Mouse (Mus musculus) olfactory bulb, adult 2 months (tissue): ENCODE data around the gene Usp36.

Experiments used
- CTCF ChIP-seq: fragments of 200-500 bp; IDR thresholded peaks from 2 replicates; pipeline ENCODE4 v1.5.1; 2012; ENCODE audit warnings: low read depth, mild to moderate bottlenecking, low read length, moderate library complexity; ENCODE audit not compliant: insufficient read depth
- POLR2A ChIP-seq: fragments of 200-500 bp; IDR thresholded peaks from 2 replicates; pipeline ENCODE4 v1.6.1; 2012; ENCODE audit warnings: mild to moderate bottlenecking, low read depth, low read length, moderate library complexity; ENCODE audit not compliant: insufficient read depth

- TF ChIP-seq CTCF = no peak
- TF ChIP-seq POLR2A = no peak
Observed at GRCm38 (mm10) chr11:118337491-118338168, 47.6 kb upstream of the Usp36 start.
